Mouse (Mus musculus) left cerebral cortex, postnatal 10 days (tissue): ENCODE data around the gene Pspc1. TPM values are rescaled to one million over a fixed set of nuclear protein-coding genes. Genes with fewer than 3 reads are reported as not detected.
A peak's percentile ranks its signal among the peaks of the same experiment; 100 is the strongest.
"Not testable (repeated sequence)": the region's sequence is repeated elsewhere in the genome, so short reads cannot be mapped to it uniquely, and the experiment has no call there.

Source experiments
- DNase-seq, 2 experiments: peaks; one replicate each; pipeline ENCODE4 v3.0.0; 2021 to 2022; ENCODE audit warnings: low spot score in 2 of 2, mixed read lengths in 1 of 2; ENCODE audit errors: extremely low spot score in 1 of 2
- intact Hi-C: fragments of 180-260 bp; cut with DNase I; formaldehyde crosslinking; loops from one replicate; pipeline ENCODE4 v1.15.1; 2025
- total RNA-seq, 2 experiments: library from RNA; stranded (reverse); gene quantifications; 2 replicates each; pipeline ENCODE4 v1.2.3; 2021

Gene Pspc1
- 10 to 100 TPM; 70.5 to 80.4 TPM for total RNA-seq

DNA sequence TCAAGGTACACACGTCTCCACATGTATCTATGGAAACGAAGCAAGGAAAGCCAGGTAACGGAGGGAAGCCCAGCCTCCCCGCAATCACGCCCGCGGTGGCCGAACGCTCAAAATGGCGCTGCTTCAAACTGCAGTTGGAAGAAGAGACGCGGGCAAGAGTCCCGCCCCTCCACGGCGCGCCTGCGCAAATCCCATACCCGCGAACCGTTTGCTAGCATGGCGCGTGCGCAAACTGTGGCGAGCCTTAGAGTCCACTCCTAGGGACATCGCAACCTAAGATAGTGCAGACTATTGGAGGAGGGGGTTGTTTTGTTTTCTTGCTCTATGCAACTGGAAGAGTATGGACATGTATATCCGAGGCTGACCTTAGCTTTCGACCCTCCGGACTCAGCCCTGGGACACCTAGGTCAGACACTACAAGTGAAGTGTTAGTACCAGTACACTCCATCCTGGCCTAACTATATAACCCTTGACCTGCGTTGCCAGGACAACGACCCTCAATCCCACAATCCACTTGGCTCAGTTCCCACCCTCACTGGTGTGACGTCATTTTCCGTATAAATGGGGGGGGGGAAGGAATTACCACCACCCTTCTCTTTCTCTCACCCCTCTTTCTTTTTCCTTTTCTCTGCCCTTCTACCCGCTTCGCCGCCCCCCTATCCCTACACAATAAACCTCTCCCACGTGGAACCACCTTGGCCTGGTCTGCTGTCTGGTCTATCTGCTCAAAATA is at the start of gene Pspc1:
Gene Pspc1 (minus strand): TSS at position 117 of the 733 bp plus-strand sequence.
- intact Hi-C loops: no loop called here
- peak; percentile 97 to 98 for DNase-seq

- intact Hi-C loops: no loop called here
Observed at GRCm38 (mm10) chr14:56824562-56824961, 46.4 kb upstream of the Pspc1 start.

GRCm38 (mm10) chr14:56817616-56818015 is 39.5 kb upstream of the Pspc1 start:
- DNase-seq: no peak
- intact Hi-C loops: loop anchor here (10.0 kb wide), 1 partner anchor 67 kb away; the partner anchor contains the start of gene Zmym2

More at GRCm38 (mm10) chr14:56824562-56824961, 46.4 kb upstream of the Pspc1 start:
- no peak for DNase-seq

- intact Hi-C loops: loop anchor here (10.0 kb wide), 1 partner anchor 68 kb away; the partner anchor contains the start of gene Zmym2
- no peak for DNase-seq
Observed at GRCm38 (mm10) chr14:56817131-56817530, 39.0 kb upstream of the Pspc1 start.

GRCm38 (mm10) chr14:56816541-56816940 is 38.4 kb upstream of the Pspc1 start:
- intact Hi-C loops: loop anchor here (10.0 kb wide), 1 partner anchor 68 kb away; the partner anchor contains the start of gene Zmym2
- DNase-seq: no peak

DNA sequence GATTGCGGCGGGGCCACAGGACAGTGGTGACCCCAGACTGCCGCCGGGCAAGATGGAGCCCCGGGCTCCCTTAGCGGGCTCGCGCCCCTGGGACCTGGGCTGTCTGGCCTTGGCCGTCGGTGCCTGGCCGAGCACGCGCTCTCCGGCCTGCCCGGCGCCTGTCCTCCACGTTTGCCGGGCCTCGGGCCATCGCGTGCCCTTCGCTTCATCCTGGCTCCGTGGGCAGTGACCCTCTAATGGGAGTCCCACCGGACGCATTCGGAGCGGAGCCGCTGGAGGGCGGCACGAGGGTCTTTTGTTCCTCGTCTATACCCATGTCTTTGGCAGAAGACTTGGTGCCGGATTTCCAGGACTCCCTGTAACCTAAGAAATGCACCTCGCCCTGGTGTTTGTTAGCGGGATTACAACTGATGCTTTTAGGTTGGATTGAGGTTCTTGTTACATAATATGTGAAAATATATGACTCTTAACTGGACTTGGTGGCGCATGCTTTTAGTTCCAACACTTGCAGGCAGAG is 34.5 kb upstream of the Pspc1 start:
- intact Hi-C loops: loop anchor here (10.0 kb wide), 1 partner anchor 72 kb away; the partner anchor contains the start of gene Zmym2
- DNase-seq: peak; percentile 78 to 80

DNA sequence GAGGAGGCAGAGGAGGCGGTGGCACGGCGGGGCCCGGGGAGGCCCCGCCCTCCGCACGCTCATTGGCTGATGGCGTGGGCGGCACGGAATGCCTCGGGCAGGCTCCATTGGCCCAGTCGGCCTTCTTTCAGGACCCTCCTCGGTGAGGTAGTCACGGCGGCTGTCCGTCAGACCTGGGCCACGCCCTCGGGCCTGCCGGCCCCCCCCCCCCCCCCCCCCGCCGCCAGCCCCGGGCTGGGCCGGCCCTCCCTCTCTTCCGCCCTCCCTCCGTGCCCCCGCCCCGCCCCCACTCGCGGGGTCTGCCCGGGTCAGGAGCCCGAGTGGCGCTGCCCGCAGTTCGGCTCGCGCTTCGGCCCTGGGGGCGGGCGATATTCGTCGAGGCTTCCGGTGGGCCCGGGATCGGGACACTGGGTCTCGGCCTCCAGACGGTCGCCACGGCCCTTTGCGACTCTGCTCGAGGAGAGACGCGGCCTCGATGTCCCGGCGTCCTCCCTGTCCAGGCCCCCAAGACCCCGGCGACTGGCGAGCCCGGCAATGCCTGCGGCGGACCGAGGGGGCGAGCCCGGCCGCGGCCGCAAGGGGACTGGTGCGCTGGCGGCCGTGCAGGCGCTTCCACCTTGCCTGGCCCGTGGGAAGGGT is 33.7 kb upstream of the Pspc1 start, which contains the start of gene Zmym5:
Gene Zmym5 (minus strand): TSS at position 16 of the 639 bp plus-strand sequence.
- intact Hi-C loops: loop anchor here (10.0 kb wide), 1 partner anchor 73 kb away; the partner anchor contains the start of gene Zmym2
- peak; percentile 87 to 95 for DNase-seq

DNA sequence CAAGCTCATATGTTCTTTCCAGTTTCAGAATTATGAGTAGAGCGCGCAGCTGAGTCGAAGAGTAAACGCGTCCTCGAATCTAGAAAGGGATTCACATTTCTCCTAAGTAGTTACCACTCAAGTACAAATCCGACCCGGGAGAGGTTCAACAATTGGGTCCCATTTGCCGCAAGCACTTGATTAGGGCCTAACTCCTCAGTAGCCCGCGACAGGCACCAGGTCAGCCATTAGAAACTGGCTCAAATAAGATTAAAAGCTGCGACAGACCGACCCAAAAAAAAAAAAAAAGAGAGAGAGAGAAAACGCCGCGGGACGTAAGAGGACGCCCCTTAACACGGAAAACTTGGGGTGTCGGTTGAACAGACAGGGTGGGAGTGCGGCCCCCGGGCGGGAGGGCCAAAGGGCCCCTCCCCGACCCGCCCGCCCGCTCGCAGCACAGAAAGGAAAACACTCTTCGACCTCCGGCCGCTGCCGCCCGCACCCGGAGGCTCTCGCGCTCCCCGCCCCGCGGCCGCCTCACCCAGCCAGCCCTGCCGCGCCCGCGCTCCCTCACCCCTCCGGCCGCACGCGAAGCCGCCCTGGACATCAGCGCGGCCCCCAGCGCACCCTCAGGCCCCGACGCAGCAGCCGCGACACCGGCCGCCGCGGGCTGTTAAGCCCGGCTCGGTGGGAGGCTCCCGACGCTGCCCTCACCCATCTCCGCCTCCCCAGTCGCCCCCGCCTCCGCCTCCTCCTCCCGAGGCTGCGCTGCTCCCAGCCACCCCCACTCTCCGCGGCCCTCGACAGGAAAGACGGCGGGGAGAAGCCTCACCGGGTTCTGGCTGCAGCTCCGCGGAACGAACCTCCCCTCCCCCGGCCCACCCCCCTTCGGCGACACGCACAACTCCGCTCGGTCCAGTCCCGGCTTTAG is 32.9 kb upstream of the Pspc1 start:
- intact Hi-C loops: loop anchor here (10.0 kb wide), 1 partner anchor 74 kb away; the partner anchor contains the start of gene Zmym2
- DNase-seq: peak; percentile 13 to 69

- intact Hi-C loops: loop anchor here (5.0 kb wide), 2 partner anchors 96 to 416 kb away; no protein-coding TSS in a partner anchor
- peak; percentile 29 to 31 for DNase-seq
Observed at GRCm38 (mm10) chr14:56793243-56793642, 15.1 kb upstream of the Pspc1 start.

DNA sequence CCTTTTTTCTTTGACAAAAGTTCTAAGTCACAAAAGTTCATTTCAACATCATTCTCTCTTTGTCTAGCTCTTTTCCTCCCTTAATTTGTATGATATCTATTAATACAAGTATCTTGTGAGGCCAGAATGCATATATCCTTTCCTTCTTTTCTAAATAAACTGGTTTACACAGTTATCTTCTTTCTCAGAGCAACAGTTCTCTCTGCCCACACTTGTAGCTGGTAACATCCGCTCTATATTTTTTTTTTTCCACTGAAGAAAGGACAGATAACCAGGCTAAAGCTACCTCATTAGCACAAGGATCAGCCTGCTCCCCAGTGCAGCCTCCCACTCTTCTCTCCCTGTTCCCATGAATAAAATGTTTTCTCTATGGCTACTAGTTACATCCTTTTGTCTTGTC is 6.5 kb upstream of the Pspc1 start:
- DNase-seq: no peak
- intact Hi-C loops: no loop called here

GRCm38 (mm10) chr14:56778933-56779300 is 801 bp upstream of the Pspc1 start:
- DNase-seq: no peak
- intact Hi-C loops: no loop called here

DNA sequence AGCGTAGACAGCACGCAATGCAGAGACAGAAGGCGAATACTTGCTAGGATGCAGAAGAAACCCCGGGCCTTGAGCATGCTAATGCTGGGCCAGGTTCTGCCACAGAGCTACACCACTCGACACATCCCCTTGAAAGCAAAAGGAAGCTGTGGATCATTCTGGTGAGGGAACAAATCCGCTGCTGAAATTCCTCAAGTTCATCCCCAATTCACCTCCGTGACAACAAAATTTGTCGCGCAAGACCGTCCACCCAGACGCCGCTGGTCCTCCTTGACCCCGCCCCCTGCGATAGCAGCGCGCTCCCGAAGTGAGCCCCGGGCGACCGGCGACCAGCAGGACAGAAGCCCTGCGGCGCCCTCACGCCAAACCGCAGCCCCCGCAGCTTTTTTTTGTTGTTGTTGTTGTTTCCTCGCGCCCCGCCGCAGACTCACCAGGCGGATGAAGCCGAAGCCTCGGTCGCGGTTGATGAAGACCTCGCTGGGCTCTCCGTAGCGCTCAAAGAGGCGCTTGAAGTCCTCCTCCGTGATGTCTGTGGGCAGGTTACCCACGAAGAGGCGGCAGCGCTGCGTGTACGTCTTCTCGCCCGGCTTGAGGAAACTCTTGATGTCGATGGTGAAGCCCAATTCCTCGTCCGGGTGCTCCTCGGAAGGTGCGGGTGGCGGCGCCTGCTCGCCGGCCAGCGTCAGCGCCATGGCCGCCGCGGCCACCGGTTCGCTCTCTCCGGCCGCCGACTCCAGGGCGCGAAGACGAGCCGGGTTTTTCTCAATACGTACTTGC is 568 bp downstream of the Pspc1 start:
- peak; percentile 29 to 84 for DNase-seq
- intact Hi-C loops: no loop called here

DNA sequence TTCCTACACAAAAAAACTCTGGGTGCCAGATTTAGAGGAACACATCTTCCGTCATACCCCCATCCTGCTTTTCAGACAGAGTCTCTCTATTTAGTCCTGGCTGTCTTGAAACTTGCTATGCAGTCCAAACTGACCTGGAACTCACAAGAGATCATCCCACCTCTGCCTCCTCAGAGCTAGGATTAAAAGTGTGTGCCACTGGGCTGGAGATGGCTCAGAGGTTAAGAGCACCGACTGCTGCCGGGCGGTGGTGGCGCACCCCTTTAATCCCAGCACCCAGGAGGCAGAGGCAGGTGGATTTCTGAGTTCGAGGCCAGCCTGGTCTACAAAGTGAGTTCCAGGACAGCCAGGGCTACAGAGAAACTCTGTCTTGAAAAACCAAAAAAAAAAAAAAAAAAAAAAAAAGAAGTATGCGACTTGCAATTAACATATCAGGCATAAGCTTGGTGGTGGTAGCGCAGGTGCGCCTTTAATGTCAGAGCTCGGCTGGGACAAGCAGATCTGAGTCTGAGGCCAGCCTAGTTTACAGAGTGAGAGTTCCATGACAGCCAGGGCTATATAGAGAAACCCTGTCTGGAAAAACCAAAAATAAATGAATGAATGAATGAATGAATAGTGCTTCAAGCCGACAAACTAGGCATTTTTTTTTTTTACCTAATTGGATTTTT is 1.4 kb downstream of the Pspc1 start:
- no peak for DNase-seq
- intact Hi-C loops: no loop called here

DNA sequence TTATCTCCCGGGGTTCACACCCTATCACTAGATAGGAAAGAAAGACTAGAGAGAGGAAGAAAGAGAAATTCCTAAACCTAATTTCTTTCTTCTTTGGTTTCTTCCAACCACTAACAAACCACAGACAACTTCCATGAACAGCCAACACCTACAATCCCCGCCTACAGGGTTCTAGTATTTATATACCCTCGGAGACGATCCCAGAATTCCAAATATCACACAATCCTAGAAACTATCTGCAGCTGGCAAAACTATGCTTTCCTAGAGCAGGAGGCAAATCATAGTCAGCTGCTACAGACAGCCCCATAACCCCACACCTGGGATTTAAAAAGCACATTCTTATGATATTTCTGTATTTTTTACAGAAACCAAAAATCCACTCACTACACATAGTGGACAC is 2.7 kb downstream of the Pspc1 start:
- no peak for DNase-seq
- intact Hi-C loops: no loop called here

- DNase-seq, intact Hi-C loops: not testable (repeated sequence)
Observed at GRCm38 (mm10) chr14:56766438-56766837, 11.7 kb downstream of the Pspc1 start.

- DNase-seq, intact Hi-C loops: not testable (repeated sequence)
Observed at GRCm38 (mm10) chr14:56765117-56765516, 13.0 kb downstream of the Pspc1 start.

GRCm38 (mm10) chr14:56751282-56751681 is 26.8 kb downstream of the Pspc1 start:
- DNase-seq: no peak

More at GRCm38 (mm10) chr14:56751282-56751681, 26.8 kb downstream of the Pspc1 start:
- intact Hi-C loops: no loop called here
